Mouse (Mus musculus) ES-E14 (cell line): ENCODE measurements at regions not wholly inside any gene's neighbourhood (a gene's known extent, or its start where the extent isn't known, plus 50 kb on each side); places are given as distances from the start of the nearest gene placed in this dataset.

ENCODE experiments used
- DNase-seq: peaks from one replicate; pipeline ENCODE4 v3.0.0-alpha.2; 2013; ENCODE audit warnings: low read depth, low spot score
- H3K27ac ChIP-seq: 2 replicates; pipeline ENCODE4 v1.5.1; 2012; ENCODE audit warnings: low read depth, mild to moderate bottlenecking, low read length, moderate library complexity, mixed read lengths; ENCODE audit not compliant: poor library complexity, insufficient read depth, severe bottlenecking
- H3K36me3 ChIP-seq: 2 replicates; pipeline ENCODE4 v1.6.1; 2012; ENCODE audit warnings: mild to moderate bottlenecking, low read length, moderate library complexity, mixed read lengths; ENCODE audit not compliant: control insufficient read depth, poor library complexity, insufficient read depth, severe bottlenecking
- H3K4me1 ChIP-seq, 2 experiments: fragments of 150-350 bp in 1 of 2; sonication (generic) in 1 of 2; 2 replicates each; pipeline ENCODE4 v1.6.1; 2012; ENCODE audit warnings: low read length in 2 of 2, mild to moderate bottlenecking in 1 of 2, mixed read lengths in 1 of 2; ENCODE audit not compliant: control insufficient read depth in 2 of 2, insufficient read depth in 2 of 2, poor library complexity in 1 of 2
- H3K4me3 ChIP-seq, 2 experiments: fragments of 150-350 bp in 1 of 2; sonication (generic) in 1 of 2; 2 replicates each; pipeline ENCODE4 v1.5.1; 2012; ENCODE audit warnings: low read length in 2 of 2, low read depth in 1 of 2, mild to moderate bottlenecking in 1 of 2, mixed read lengths in 1 of 2; ENCODE audit not compliant: insufficient read depth in 1 of 2, poor library complexity in 1 of 2, severe bottlenecking in 1 of 2
- H3K9ac ChIP-seq: 2 replicates; pipeline ENCODE4 v1.6.1; 2012; ENCODE audit warnings: low read depth, mild to moderate bottlenecking, low read length, mixed read lengths; ENCODE audit not compliant: poor library complexity, insufficient read depth, severe bottlenecking
- H3K9me3 ChIP-seq: fragments of 150-350 bp; sonication (generic); 2 replicates; pipeline ENCODE4 v1.6.1; 2012; ENCODE audit warnings: low read depth, mild to moderate bottlenecking, low read length; ENCODE audit not compliant: control insufficient read depth, insufficient read depth
- CHD2 ChIP-seq: IDR thresholded peaks from 2 replicates; pipeline ENCODE4 v1.6.1; 2014; ENCODE audit warnings: mild to moderate bottlenecking, low read depth, low read length, inconsistent platforms
- HCFC1 ChIP-seq: IDR thresholded peaks from 2 replicates; pipeline ENCODE4 v1.6.1; 2012; ENCODE audit warnings: low read length, inconsistent platforms, borderline replicate concordance; ENCODE audit not compliant: insufficient read depth
- MAFK ChIP-seq: IDR thresholded peaks from 2 replicates; pipeline ENCODE4 v1.6.1; 2014; ENCODE audit warnings: mild to moderate bottlenecking, low read depth, low read length, inconsistent platforms; ENCODE audit not compliant: insufficient read depth
- ZC3H11A ChIP-seq: IDR thresholded peaks from 2 replicates; pipeline ENCODE4 v1.6.1; 2012; ENCODE audit warnings: low read depth, mild to moderate bottlenecking, inconsistent platforms, low read length, borderline replicate concordance
- ZNF384 ChIP-seq: IDR thresholded peaks from 2 replicates; pipeline ENCODE4 v1.6.1; 2012; ENCODE audit warnings: low read depth, low read length, inconsistent platforms
- in situ Hi-C, 2 experiments: fragments of 600-800 bp; cut with MboI; formaldehyde crosslinking; loops; one replicate each; pipeline ENCODE4 v1.15.1; 2025; ENCODE audit warnings: low sequenced_read_pairs in 2 of 2, inconsistent platforms in 1 of 2; ENCODE audit not compliant: unreplicated experiment in 2 of 2

DNA sequence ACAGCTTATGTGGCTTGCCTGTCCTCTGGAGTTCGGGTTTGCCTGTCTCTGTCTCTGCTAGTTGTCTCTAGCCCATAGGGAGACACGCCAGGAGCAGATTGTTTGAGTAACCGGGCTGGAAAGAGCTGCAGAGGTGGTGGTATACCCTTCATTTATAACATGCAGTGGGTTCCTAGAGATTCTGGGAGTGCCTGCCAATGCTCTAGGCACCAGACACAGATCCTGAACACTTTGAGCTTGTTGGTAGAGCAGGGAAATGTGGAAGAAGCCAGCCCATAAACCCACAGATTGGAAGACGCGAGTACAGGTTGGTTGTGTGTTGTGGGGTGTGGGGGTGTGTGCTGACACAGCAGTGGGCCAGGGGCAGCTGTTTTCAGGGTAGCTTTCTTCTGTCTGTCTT is 255.9 kb downstream of the Diras2 start:
- Histone ChIP-seq H3K9ac (no peak overlapping the region), H3K36me3 (no peaks in the 10 kb centered on the region)

GRCm38 (mm10) chr13:52275675-52276074 is 255.4 kb downstream of the Diras2 start:
- no peaks in the 10 kb centered on the region for H3K9me3 ChIP-seq
- peaks cover 0 to 5% of the 10 kb centered on the region in 2 experiments; a peak in 1 of 4 replicates for H3K4me1 ChIP-seq
- no peaks in the 10 kb centered on the region for H3K36me3 ChIP-seq
- H3K27ac ChIP-seq = no peak overlapping the region
- TF ChIP-seq ZC3H11A (peak; percentile 96), MAFK (no peak)
- H3K4me3 ChIP-seq = 0 out of 4 replicates have a peak overlapping the region, but pooled peaks of 1 of the 2 experiments have one; percentile 30
- no peak overlapping the region for H3K9ac ChIP-seq
- peak; percentile 58 for DNase-seq
- in situ Hi-C loops = no loop called here

More for the DNA sequence above, 255.9 kb downstream of the Diras2 start:
- H3K4me3 ChIP-seq = no peak overlapping the region
- H3K27ac ChIP-seq = no peak overlapping the region
- DNase-seq = no peak
- peaks cover 0 to 5% of the 10 kb centered on the region in 2 experiments; a peak in 1 of 4 replicates for H3K4me1 ChIP-seq
- in situ Hi-C loops = no loop called here
- no peak for TF ChIP-seq MAFK
- no peak for TF ChIP-seq ZC3H11A
- TF ChIP-seq HCFC1 = no peak
- no peak for TF ChIP-seq CHD2
- no peak for TF ChIP-seq ZNF384
- H3K9me3 ChIP-seq = no peaks in the 10 kb centered on the region

GRCm38 (mm10) chr13:52277195-52277594 is 253.9 kb downstream of the Diras2 start:
- H3K4me3 ChIP-seq = no peak overlapping the region
- no peak for DNase-seq
- H3K9ac ChIP-seq = no peak overlapping the region
- H3K27ac ChIP-seq = no peak overlapping the region
- H3K9me3 ChIP-seq = no peaks in the 10 kb centered on the region
- H3K36me3 ChIP-seq = no peaks in the 10 kb centered on the region
- TF ChIP-seq CHD2 = no peak
- TF ChIP-seq ZC3H11A = no peak
- TF ChIP-seq HCFC1 = no peak
- TF ChIP-seq ZNF384 = no peak
- no peak for TF ChIP-seq MAFK
- peaks cover 0 to 5% of the 10 kb centered on the region in 2 experiments; a peak in 1 of 4 replicates for H3K4me1 ChIP-seq
- in situ Hi-C loops = no loop called here

GRCm38 (mm10) chr13:52278831-52279230 is 252.2 kb downstream of the Diras2 start:
- Histone ChIP-seq H3K27ac (no peak overlapping the region), H3K9me3 (no peaks in the 10 kb centered on the region), H3K4me3 (no peak overlapping the region), H3K36me3 (no peaks in the 10 kb centered on the region), H3K9ac (no peak overlapping the region), H3K4me1 (peaks cover 0 to 5% of the 10 kb centered on the region in 2 experiments; a peak in 1 of 4 replicates)
- in situ Hi-C loops = no loop called here
- TF ChIP-seq ZC3H11A (no peak), ZNF384 (no peak), HCFC1 (no peak), CHD2 (no peak), MAFK (no peak)
- DNase-seq = no peak
